Mouse (Mus musculus) splenic B cell, adult 2 months (primary cell): ENCODE measurements around the gene 9430038I01Rik.
A peak's percentile ranks its signal among the peaks of the same experiment; 100 is the strongest.

ENCODE experiments used
- DNase-seq: peaks from one replicate; pipeline ENCODE4 v3.0.0-alpha.2; 2011; ENCODE audit warnings: low read depth, low spot score
- H3K27me3 ChIP-seq: 2 replicates; pipeline ENCODE4 v1.6.1; 2012; ENCODE audit warnings: mild to moderate bottlenecking, low read length, moderate library complexity, mixed read lengths; ENCODE audit not compliant: control insufficient read depth, poor library complexity, insufficient read depth, severe bottlenecking
- H3K36me3 ChIP-seq: 2 replicates; pipeline ENCODE4 v1.6.1; 2012; ENCODE audit warnings: mild to moderate bottlenecking, low read length, moderate library complexity, mixed read lengths; ENCODE audit not compliant: control insufficient read depth, poor library complexity, insufficient read depth, severe bottlenecking

Gene 9430038I01Rik

DNA sequence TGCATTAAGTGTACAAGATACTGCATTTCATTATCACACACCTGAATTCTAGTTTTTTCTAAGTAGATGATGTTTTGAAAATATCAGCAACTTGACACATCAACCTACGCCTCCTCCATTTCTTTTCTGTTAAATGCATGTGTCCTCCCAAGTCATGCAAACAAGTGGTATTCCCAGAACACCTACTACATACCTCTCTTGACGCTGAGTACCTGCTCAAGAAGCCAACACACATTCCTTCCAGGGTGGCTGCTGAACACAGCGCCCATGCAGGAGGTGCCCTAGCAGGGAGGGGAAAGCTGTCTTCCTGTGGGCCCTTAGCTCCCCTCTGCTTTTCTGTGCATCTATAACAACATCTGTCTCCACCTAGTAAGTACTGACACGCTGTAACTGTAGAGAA, 11.6 kb downstream of the 9430038I01Rik start:
- no peaks in the 10 kb centered on the region for H3K36me3 ChIP-seq
- DNase-seq: no peak
- no peaks in the 10 kb centered on the region for H3K27me3 ChIP-seq

DNA sequence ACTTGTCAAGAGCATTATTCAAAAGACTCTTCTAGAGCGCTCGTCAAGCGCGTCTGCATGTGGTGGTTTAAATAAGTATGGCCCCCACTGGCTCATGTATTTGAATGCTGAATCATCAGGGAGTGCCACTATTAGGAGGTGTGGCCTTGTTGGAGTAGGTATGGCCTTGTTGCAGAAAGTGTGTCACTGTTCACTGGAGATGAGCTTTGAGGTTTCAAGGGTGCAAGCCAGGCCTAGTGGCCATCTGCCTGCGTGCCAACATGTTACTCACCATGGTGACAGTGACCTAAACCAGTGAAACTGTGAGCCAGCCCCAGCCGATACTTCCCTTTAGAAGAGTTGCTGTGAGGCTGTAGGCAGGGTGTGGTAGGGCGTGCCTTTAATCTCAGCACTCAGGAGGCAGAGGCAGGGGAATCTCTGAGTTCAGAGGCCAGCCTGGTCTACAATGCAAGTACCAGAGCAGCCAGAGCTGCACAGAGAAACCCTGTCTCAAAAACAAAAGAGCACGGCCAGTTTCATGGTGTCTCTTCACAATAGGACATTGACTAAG, 13.1 kb downstream of the 9430038I01Rik start:
- DNase-seq: no peak
- H3K27me3 ChIP-seq: no peaks in the 10 kb centered on the region
- no peaks in the 10 kb centered on the region for H3K36me3 ChIP-seq

DNA sequence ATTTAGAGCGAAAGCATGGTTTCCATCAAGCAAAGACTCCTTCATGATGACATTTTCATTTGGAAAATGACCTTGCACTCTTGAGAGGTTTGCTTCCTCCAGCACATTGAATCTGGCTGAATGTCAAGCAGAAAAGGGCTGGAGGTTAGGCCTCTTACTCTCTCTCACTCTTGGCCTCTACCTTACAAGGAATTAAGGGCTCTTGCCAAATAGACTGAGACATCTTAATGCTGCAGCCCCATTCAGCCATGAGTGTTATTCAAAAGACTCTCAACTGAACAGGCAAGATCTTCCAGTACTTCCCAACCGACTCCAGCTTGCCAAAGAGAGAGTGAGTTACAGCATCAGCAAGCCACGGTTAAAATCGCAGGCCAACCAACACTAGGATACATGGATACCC, 15.1 kb downstream of the 9430038I01Rik start:
- Histone ChIP-seq H3K27me3 (no peaks in the 10 kb centered on the region), H3K36me3 (no peaks in the 10 kb centered on the region)
- no peak for DNase-seq

DNA sequence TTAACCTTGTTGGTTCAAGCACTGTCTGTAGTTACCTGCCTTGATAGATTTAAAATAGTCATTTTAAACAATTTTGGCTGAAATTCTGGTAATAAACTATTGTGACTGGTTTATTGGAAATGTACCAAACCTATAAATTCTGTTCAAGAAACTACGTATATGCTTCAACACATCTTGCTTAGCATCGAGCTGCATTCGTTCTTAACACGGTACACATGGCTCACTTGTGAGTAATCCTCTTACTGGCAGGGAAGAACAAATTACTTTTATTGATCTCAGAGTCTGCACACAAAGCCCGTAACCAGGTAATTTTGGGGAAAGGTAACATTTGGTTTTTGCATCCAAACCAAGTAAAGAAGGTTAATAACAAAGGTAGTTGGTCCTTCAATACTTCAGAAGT, 22.7 kb downstream of the 9430038I01Rik start:
- Histone ChIP-seq H3K36me3 (no peaks in the 10 kb centered on the region), H3K27me3 (no peaks in the 10 kb centered on the region)
- DNase-seq: no peak

DNA sequence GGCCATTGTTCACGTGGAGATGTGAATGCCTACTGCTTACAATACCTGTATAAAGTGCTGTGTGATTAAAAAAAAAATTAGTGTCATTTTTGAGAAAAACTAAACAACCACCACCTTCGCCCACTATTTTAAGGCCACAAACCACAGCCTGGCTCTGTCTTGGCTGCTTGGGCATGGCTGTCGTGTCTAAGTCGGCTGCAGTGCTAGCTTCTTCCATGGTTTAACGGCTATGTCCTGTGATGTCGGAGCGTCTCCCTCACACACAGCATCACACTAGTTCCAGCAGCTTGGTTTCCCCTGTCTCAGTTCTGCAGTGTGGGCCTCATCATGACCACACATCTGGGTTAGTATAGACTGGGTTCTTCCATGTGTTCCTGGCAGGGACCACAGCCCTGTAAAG, 35.6 kb downstream of the 9430038I01Rik start:
- DNase-seq: no peak
- H3K27me3 ChIP-seq: no peaks in the 10 kb centered on the region
- H3K36me3 ChIP-seq: 0 out of 2 replicates have a peak, but pooled peaks cover 7% of the 10 kb centered on the region

DNA sequence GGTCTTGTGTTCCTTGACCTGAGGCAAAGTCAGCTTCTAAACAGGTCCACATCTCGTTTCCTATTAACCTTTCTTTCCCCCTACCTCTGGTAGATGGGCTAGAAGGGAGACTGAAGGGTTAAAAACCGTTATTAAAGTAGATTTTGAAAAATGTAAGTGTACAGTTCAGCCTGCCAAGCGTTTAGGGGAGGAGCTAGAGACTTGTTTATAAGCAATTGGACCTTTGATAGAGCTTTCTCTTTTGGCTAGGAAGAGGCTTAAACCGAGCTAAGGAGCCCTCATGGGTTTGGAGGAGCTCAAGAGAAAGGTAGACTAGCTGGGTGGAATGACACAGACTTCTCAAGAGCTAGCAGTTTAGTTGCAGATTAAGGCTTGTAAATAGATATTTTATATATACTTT, 38.8 kb downstream of the 9430038I01Rik start:
- DNase-seq: no peak
- Histone ChIP-seq H3K36me3 (0 out of 2 replicates have a peak, but pooled peaks cover 7% of the 10 kb centered on the region), H3K27me3 (no peaks in the 10 kb centered on the region)

DNA sequence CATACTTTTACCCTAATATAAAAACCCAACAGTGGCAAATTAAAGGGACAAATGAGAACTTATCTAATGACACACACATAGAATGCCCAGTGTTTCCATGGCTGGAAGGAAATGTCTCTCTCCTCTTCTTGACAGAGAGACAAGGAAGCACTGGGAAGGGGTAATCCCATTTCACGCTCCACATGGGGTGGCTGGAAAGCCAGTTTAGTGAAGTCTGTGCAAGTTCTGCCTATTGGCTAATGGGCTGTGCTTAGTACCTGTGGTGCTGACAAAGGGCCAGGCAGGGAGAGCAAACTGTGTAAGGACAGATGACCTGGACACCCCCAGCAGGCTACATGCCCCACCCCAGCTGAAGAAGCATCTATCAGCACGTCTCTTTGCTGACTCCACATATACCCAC, 40.4 kb downstream of the 9430038I01Rik start:
- DNase-seq: no peak

DNA sequence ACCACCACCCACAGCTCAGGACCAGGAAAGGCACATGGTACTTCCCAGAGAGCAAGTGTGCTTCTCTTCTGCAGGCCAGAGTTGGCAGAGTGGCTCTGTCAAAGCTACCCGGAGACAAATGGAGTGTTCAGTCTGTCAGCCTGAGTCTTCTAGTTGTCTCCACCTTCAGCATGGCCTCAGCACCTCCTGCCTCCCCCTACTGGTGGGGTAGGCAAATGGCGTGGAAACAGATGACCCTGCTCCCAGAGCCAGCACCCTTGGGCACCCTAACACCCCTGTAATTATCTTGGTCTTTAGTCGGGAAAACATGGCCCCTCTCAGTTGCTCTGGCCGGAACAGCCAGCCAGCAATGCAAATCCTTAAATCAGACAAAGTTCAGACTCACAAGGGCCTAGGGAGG, 43.8 kb downstream of the 9430038I01Rik start:
- peak; percentile 15 for DNase-seq

More for the DNA sequence above, 40.4 kb downstream of the 9430038I01Rik start:
- Histone ChIP-seq H3K36me3 (0 out of 2 replicates have a peak, but pooled peaks cover 6% of the 10 kb centered on the region), H3K27me3 (no peaks in the 10 kb centered on the region)

DNA sequence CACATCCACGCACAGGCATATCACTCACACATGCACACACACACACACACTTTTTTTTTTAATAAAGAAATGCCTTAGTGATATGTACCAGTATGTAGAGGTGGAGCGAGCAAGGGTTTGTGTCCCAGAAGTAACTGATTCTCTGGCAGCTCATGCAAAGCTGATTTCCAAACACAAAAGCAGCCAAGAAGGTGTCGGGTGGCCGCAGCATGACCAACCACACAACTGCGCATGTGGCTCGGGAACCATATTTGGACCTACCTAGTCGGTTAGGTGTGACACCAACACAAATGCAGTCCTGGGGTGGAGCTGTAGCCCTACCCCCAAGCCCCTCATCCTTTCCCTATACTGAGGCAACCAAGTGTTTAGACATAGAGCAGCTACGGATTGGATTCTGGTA, 45.5 kb downstream of the 9430038I01Rik start:
- H3K36me3 ChIP-seq: no peaks in the 10 kb centered on the region
- DNase-seq: no peak
- H3K27me3 ChIP-seq: no peaks in the 10 kb centered on the region

More for the DNA sequence above, 43.8 kb downstream of the 9430038I01Rik start:
- H3K27me3 ChIP-seq: no peaks in the 10 kb centered on the region
- H3K36me3 ChIP-seq: no peaks in the 10 kb centered on the region

DNA sequence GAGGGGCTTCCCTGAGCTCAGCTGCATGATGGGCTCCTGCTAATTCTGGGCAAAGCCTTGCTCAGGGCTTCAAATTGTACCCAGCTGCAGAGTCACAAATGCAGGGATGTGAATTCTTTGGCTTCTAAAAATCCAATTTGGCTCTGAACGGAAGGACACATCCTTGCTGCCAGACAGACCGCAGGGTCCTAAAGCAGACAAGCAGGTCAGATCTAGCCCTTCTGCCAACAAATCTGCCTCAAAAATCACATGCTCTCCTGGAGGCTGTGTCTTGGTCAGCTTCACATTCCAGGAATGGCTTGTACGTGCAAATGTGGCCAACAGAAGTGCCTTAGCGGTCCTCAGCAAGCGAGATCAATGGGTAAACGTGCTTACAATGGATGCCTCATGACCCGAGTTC, 46.0 kb downstream of the 9430038I01Rik start:
- no peaks in the 10 kb centered on the region for H3K36me3 ChIP-seq
- no peaks in the 10 kb centered on the region for H3K27me3 ChIP-seq
- no peak for DNase-seq

DNA sequence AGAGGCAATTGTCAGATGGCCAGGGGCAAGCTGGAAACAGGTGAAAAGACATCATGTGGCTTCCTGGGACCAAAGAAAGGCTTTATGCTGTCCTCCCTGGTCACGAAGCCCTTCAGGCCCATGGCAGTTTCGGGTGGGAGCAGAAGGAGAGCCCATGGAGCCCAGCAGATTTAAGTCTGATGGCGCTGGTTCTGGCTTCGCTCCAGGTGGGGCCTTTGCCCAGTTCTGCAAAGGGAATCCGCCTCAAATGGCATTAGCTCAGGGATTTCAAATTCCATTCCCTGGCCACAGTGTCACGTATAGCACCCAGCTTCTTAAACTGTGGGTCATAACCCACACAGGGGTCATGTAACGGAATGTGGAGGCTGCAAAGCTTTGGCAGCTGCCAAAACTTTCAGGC, 63.7 kb downstream of the 9430038I01Rik start:
- H3K36me3 ChIP-seq: no peaks in the 10 kb centered on the region
- DNase-seq: no peak
- H3K27me3 ChIP-seq: no peaks in the 10 kb centered on the region

DNA sequence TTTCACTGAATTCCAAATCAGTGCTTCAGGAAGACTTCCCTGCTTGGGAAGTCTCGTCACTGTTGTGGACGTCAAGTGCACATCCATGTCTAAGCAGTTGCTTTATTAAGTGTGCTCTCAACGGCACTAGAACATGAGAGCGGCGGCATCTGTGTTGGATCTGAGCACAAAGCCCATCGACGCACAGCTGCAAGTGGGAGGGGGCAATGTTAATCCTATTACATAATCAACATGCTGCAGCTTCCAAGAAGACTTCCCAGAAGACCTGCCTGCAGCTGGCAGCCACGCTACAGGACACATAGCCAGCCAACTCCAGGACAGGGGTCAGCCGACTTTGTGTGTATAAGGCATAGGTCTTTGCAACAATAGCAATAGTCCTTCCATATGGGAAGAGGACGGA, 64.5 kb downstream of the 9430038I01Rik start:
- H3K36me3 ChIP-seq: no peaks in the 10 kb centered on the region
- DNase-seq: no peak

DNA sequence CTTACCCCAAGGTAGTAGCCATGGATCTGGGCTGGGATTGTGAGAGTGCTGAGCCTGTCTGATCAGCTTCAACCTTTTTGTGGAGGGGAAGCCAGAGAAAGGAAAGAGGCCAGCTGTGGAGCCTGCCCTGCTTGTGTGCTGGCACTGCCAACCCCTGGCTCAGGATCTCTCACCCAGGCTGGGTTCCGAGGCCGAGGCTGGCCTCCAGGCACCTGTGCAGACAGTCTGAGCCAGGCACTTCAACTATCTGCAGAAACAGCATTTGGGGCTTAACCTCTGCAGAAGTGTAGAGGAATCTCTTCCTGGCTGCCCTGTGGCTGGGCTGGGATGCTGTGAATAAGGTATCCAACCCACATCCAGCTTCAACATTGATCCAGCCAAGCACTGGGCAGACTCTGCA, 76.6 kb downstream of the 9430038I01Rik start:
- Histone ChIP-seq H3K27me3 (no peaks in the 10 kb centered on the region), H3K36me3 (no peaks in the 10 kb centered on the region)
- DNase-seq: no peak

More for the DNA sequence above, 64.5 kb downstream of the 9430038I01Rik start:
- no peaks in the 10 kb centered on the region for H3K27me3 ChIP-seq
